8 mouse cellular contexts compared by ENCODE assay signal in genomic region chr11:115427482-115428331, GRCm38 (mm10). TPM values are rescaled to one million over a fixed set of nuclear protein-coding genes. Genes with fewer than 3 reads are reported as not detected.
A peak's percentile ranks its signal among the peaks of the same experiment; 100 is the strongest.
DNase-seq lines count a peak whose midpoint lies in the region; ATAC-seq and TF ChIP-seq lines count a peak whose summit lies in the region.

No protein-coding gene starts in this region.

- H3K4me2 ChIP-seq in embryonic facial prominence, embryonic 12.5 days (replicated peaks): peak overlapping the region; percentile 25
- 0 out of 2 replicates have a peak overlapping the region, but pooled peaks have one; percentile 19 for H3K4me2 ChIP-seq in limb, embryonic 14.5 days (replicated peaks; ENCODE audit: low read depth, low read length, severe bottlenecking)
- H3K4me2 ChIP-seq in midbrain, embryonic 16.5 days (ENCODE audit: low read length): peak overlapping the region; percentile 40; the same call in 1 of the 2 replicates

- H3K27me3 ChIP-seq in C2C12 (ENCODE audit: control insufficient read depth, insufficient read depth, insufficient read length): no peaks in the 10 kb centered on the region
- H3K27me3 ChIP-seq in embryonic facial prominence, embryonic 12.5 days: no peaks in the 10 kb centered on the region
- H3K27me3 ChIP-seq in limb, embryonic 14.5 days (ENCODE audit: control insufficient read depth, insufficient read depth, low read length): no peaks in the 10 kb centered on the region
- no peaks in the 10 kb centered on the region for H3K27me3 ChIP-seq in midbrain, embryonic 16.5 days (ENCODE audit: control insufficient read depth, insufficient read depth, low read depth, low read length)
- H3K27me3 ChIP-seq in splenic B cell, adult 2 months (ENCODE audit: control insufficient read depth, insufficient read depth, low read length, poor library complexity, severe bottlenecking): no peaks in the 10 kb centered on the region

- no peak overlapping the region for H3K27ac ChIP-seq in embryonic facial prominence, embryonic 12.5 days
- no peak overlapping the region for H3K27ac ChIP-seq in limb, embryonic 14.5 days (replicated peaks; ENCODE audit: low read depth, low read length)
- H3K27ac ChIP-seq in midbrain, embryonic 16.5 days (ENCODE audit: low read length): peak overlapping the region; percentile 72

- peaks cover 5% of the 10 kb centered on the region; the same call in 1 of the 2 replicates for H3K4me1 ChIP-seq in embryonic facial prominence, embryonic 12.5 days
- H3K4me1 ChIP-seq in limb, embryonic 14.5 days (ENCODE audit: control insufficient read depth, insufficient read depth, low read length): peaks cover 9% of the 10 kb centered on the region
- peaks cover 9% of the 10 kb centered on the region; the same call in 1 of the 2 replicates for H3K4me1 ChIP-seq in midbrain, embryonic 16.5 days (ENCODE audit: control insufficient read depth, insufficient read depth, low read length)

- TF ChIP-seq CTCF in C2C12 (IDR thresholded peaks at IDR 0.05; ENCODE audit: control insufficient read depth, insufficient read depth, insufficient read length): peak; percentile 37

- 30% methylated on average over 20 of the region's 20 CpGs for WGBS in embryonic facial prominence, embryonic 12.5 days
- 47% methylated on average over 20 of the region's 20 CpGs for WGBS in limb, embryonic 14.5 days
- 32% methylated on average over 20 of the region's 20 CpGs for WGBS in midbrain, embryonic 16.5 days

- H3K79me3 ChIP-seq in C2C12 (ENCODE audit: low read depth): no peaks in the 10 kb centered on the region

- no peak overlapping the region for H3ac ChIP-seq in C2C12 (ENCODE audit: control insufficient read depth, insufficient read length, low read depth)

- H3K9ac ChIP-seq in embryonic facial prominence, embryonic 12.5 days: no peak overlapping the region
- peak overlapping the region; percentile 7; the same call in 1 of the 2 replicates for H3K9ac ChIP-seq in limb, embryonic 14.5 days (ENCODE audit: low read depth, low read length, severe bottlenecking)
- H3K9ac ChIP-seq in midbrain, embryonic 16.5 days (ENCODE audit: low read depth, low read length): peak overlapping the region; percentile 40

- ATAC-seq in embryonic facial prominence, embryonic 12.5 days (ENCODE audit: insufficient number of reproducible peaks, insufficient read depth, low FRiP score, low TSS enrichment): no peak
- ATAC-seq in limb, embryonic 14.5 days (ENCODE audit: low FRiP score, low read depth): peak; percentile 75; the same call in 1 of the 2 replicates
- ATAC-seq in midbrain, embryonic 16.5 days: peak; percentile 70

- no peak overlapping the region for H3K4me3 ChIP-seq in C2C12 (ENCODE audit: insufficient read depth, poor library complexity, severe bottlenecking)
- H3K4me3 ChIP-seq in embryonic facial prominence, embryonic 12.5 days: no peak overlapping the region
- H3K4me3 ChIP-seq in limb, embryonic 14.5 days (replicated peaks; ENCODE audit: low read length): no peak overlapping the region
- peak overlapping the region; percentile 3; the same call in 1 of the 2 replicates for H3K4me3 ChIP-seq in midbrain, embryonic 16.5 days (ENCODE audit: low read depth, low read length)

- peaks cover 54% of the 10 kb centered on the region for H3K36me3 ChIP-seq in C2C12 (ENCODE audit: control insufficient read depth, insufficient read depth)
- peaks cover 68% of the 10 kb centered on the region for H3K36me3 ChIP-seq in embryonic facial prominence, embryonic 12.5 days
- peaks cover 84% of the 10 kb centered on the region for H3K36me3 ChIP-seq in limb, embryonic 14.5 days (ENCODE audit: control insufficient read depth, insufficient read depth, low read length)
- H3K36me3 ChIP-seq in midbrain, embryonic 16.5 days (ENCODE audit: control insufficient read depth, insufficient read depth, low read length): peaks cover 41% of the 10 kb centered on the region
- peaks cover 4% of the 10 kb centered on the region for H3K36me3 ChIP-seq in splenic B cell, adult 2 months (ENCODE audit: control insufficient read depth, insufficient read depth, low read length, poor library complexity, severe bottlenecking)

- no peaks in the 10 kb centered on the region for H3K9me3 ChIP-seq in embryonic facial prominence, embryonic 12.5 days
- H3K9me3 ChIP-seq in limb, embryonic 14.5 days (ENCODE audit: control insufficient read depth, low read length): no peaks in the 10 kb centered on the region
- no peaks in the 10 kb centered on the region for H3K9me3 ChIP-seq in midbrain, embryonic 16.5 days (replicated peaks; ENCODE audit: control insufficient read depth, low read length, poor library complexity, severe bottlenecking)

- no peaks in the 10 kb centered on the region for H3K79me2 ChIP-seq in C2C12 (ENCODE audit: control insufficient read depth, insufficient read depth)

- peak; percentile 68 for DNase-seq in adrenal gland, postnatal 25 days
- DNase-seq in heart, adult 8-10 months (ENCODE audit: low spot score): peak; percentile 83
- DNase-seq in kidney, adult 18-20 months: peak; percentile 74
- DNase-seq in limb, embryonic 14.5 days (ENCODE audit: low spot score): peak; percentile 82
- peak; percentile 77 for DNase-seq in splenic B cell, adult 2 months (ENCODE audit: low read depth, low spot score)

- no peak for TF ChIP-seq POLR2A in limb, embryonic 14.5 days (IDR thresholded peaks at IDR 0.05; ENCODE audit: borderline replicate concordance, extremely low read depth, insufficient read depth, insufficient read length)

TF ChIP-seq in C2C12, 6 proteins besides CTCF, POLR2A, EP300 and RAD21:
- TF ChIP-seq MYOG (IDR thresholded peaks at IDR 0.05; ENCODE audit: control insufficient read depth, extremely low read depth, insufficient read length): no peak
- TF ChIP-seq MAX (IDR thresholded peaks at IDR 0.05): peak; percentile 16

RNA-seq across cellular contexts. Expression of gene Kctd2, which starts 7.8 kb away (rescaled TPM):
- polyA plus RNA-seq in C2C12 (2012; fragmentation: generic; extraction: Trizol): 26.7 TPM
- 59.9 and 72.4 TPM in 2 replicates for total RNA-seq in adrenal gland, postnatal 25 days (2021)
- 24.5 and 26.1 TPM in 2 replicates for polyA plus RNA-seq in embryonic facial prominence, embryonic 12.5 days (2016; fragmentation: Nextera tagmentation; extraction: Ambion mirVana)
- total RNA-seq in heart, adult 8-10 months (2022): 10 to 100 TPM; 29.3 to 34.0 (median 29.7) TPM
- polyA plus RNA-seq in limb, embryonic 14.5 days (2012; rRNA removed): 30.0 and 30.5 TPM in 2 replicates
- polyA plus RNA-seq in limb, embryonic 14.5 days (2014; fragmentation: Nextera tagmentation; extraction: Ambion mirVana): 26.3 and 27.8 TPM in 2 replicates
- 20.1 and 23.1 TPM in 2 replicates for polyA plus RNA-seq in midbrain, embryonic 16.5 days (2015; fragmentation: Nextera tagmentation; extraction: Ambion mirVana)

RNA-seq across cellular contexts. Expression of gene Atp5h, which starts 7.9 kb away (rescaled TPM):
- polyA plus RNA-seq in C2C12 (2012; fragmentation: generic; extraction: Trizol): 530 TPM
- total RNA-seq in adrenal gland, postnatal 25 days (2021): 518 and 521 TPM in 2 replicates
- 867 and 893 TPM in 2 replicates for polyA plus RNA-seq in embryonic facial prominence, embryonic 12.5 days (2016; fragmentation: Nextera tagmentation; extraction: Ambion mirVana)
- 1,000 to 10,000 TPM; 2,233 to 2,384 (median 2,275) TPM for total RNA-seq in heart, adult 8-10 months (2022)
- 294 and 427 TPM in 2 replicates for polyA plus RNA-seq in limb, embryonic 14.5 days (2012; rRNA removed)
- 870 and 933 TPM in 2 replicates for polyA plus RNA-seq in limb, embryonic 14.5 days (2014; fragmentation: Nextera tagmentation; extraction: Ambion mirVana)
- polyA plus RNA-seq in midbrain, embryonic 16.5 days (2015; fragmentation: Nextera tagmentation; extraction: Ambion mirVana): 773 and 819 TPM in 2 replicates

RNA-seq across cellular contexts. Expression of gene Trim80, which starts 12.6 kb away (rescaled TPM):
- not detected for polyA plus RNA-seq in C2C12 (2012; fragmentation: generic; extraction: Trizol)
- total RNA-seq in adrenal gland, postnatal 25 days (2021): 0.21 TPM in 1 of 2 replicates, not detected in the other
- polyA plus RNA-seq in embryonic facial prominence, embryonic 12.5 days (2016; fragmentation: Nextera tagmentation; extraction: Ambion mirVana): not detected in 2 replicates
- total RNA-seq in heart, adult 8-10 months (2022): under 1 TPM in 1 of 4 experiments, not detected in 3; 0.16 TPM
- polyA plus RNA-seq in limb, embryonic 14.5 days (2012; rRNA removed): not detected in 2 replicates
- 0.15 TPM in 1 of 2 replicates, not detected in the other for polyA plus RNA-seq in limb, embryonic 14.5 days (2014; fragmentation: Nextera tagmentation; extraction: Ambion mirVana)
- not detected in 2 replicates for polyA plus RNA-seq in midbrain, embryonic 16.5 days (2015; fragmentation: Nextera tagmentation; extraction: Ambion mirVana)

RNA-seq across cellular contexts. Expression of gene Mrpl58, which starts 24.2 kb away (rescaled TPM):
- polyA plus RNA-seq in C2C12 (2012; fragmentation: generic; extraction: Trizol): 186 TPM
- total RNA-seq in adrenal gland, postnatal 25 days (2021): 140 and 153 TPM in 2 replicates
- polyA plus RNA-seq in embryonic facial prominence, embryonic 12.5 days (2016; fragmentation: Nextera tagmentation; extraction: Ambion mirVana): 170 and 181 TPM in 2 replicates
- total RNA-seq in heart, adult 8-10 months (2022): 100 to 1,000 TPM; 139 to 160 (median 146) TPM
- 76.7 and 92.2 TPM in 2 replicates for polyA plus RNA-seq in limb, embryonic 14.5 days (2012; rRNA removed)
- polyA plus RNA-seq in limb, embryonic 14.5 days (2014; fragmentation: Nextera tagmentation; extraction: Ambion mirVana): 169 and 181 TPM in 2 replicates
- polyA plus RNA-seq in midbrain, embryonic 16.5 days (2015; fragmentation: Nextera tagmentation; extraction: Ambion mirVana): 173 and 180 TPM in 2 replicates

RNA-seq across cellular contexts. Expression of gene Slc16a5, which starts 34.6 kb away (rescaled TPM):
- polyA plus RNA-seq in C2C12 (2012; fragmentation: generic; extraction: Trizol): 0.07 TPM
- not detected in 2 replicates for total RNA-seq in adrenal gland, postnatal 25 days (2021)
- polyA plus RNA-seq in embryonic facial prominence, embryonic 12.5 days (2016; fragmentation: Nextera tagmentation; extraction: Ambion mirVana): 0.22 and 0.28 TPM in 2 replicates
- total RNA-seq in heart, adult 8-10 months (2022): not detected
- 0.04 and 0.08 TPM in 2 replicates for polyA plus RNA-seq in limb, embryonic 14.5 days (2012; rRNA removed)
- polyA plus RNA-seq in limb, embryonic 14.5 days (2014; fragmentation: Nextera tagmentation; extraction: Ambion mirVana): not detected in 2 replicates
- polyA plus RNA-seq in midbrain, embryonic 16.5 days (2015; fragmentation: Nextera tagmentation; extraction: Ambion mirVana): 0.19 TPM in 1 of 2 replicates, not detected in the other
